Mouse (Mus musculus): ENCODE measurements around the gene Pin1. TPM values are rescaled to one million over a fixed set of nuclear protein-coding genes. Genes with fewer than 3 reads are reported as not detected.

Pin1 gene
- polyA plus RNA-seq, 1 experiment from 2014 or later, result 83.7 TPM

DNA sequence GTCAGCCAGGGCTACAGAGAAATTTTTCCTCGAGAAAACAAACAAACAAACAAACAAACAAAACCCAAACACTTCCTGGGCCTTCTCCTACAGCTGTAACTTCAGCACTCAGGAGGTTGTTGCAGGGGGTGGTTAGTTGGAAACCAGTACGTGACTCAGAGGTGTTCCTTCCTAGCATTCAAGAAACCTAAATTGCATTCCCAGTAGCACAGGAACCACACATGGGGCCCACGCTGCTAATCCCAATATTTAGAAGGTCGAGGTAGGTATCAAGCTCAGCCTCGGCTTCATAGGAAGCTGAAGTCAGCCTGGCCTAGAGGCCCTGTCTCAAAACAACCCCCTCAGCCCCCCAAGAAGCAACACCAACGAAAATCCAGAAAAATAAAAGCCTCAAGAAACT lies 10.4 kb upstream of the Pin1 start:
- Histone ChIP-seq H3K27me3 (ENCODE audit: insufficient read depth, poor library complexity, severe bottlenecking) (no peaks in the 10 kb centered on the region), H3K4me3 (peak overlapping the region; percentile 93), H3K9me3 (0 out of 2 replicates have a peak, but pooled peaks cover 3% of the 10 kb centered on the region), H3K4me1 (replicated peaks) (peaks cover 33% of the 10 kb centered on the region), H3K36me3 (peaks cover 36% of the 10 kb centered on the region), H3K27ac (peak overlapping the region; percentile 94)
- 31% methylated on average over 6 of the region's 6 CpGs for WGBS
- DNase-seq (ENCODE audit: low spot score), result no peak

DNA sequence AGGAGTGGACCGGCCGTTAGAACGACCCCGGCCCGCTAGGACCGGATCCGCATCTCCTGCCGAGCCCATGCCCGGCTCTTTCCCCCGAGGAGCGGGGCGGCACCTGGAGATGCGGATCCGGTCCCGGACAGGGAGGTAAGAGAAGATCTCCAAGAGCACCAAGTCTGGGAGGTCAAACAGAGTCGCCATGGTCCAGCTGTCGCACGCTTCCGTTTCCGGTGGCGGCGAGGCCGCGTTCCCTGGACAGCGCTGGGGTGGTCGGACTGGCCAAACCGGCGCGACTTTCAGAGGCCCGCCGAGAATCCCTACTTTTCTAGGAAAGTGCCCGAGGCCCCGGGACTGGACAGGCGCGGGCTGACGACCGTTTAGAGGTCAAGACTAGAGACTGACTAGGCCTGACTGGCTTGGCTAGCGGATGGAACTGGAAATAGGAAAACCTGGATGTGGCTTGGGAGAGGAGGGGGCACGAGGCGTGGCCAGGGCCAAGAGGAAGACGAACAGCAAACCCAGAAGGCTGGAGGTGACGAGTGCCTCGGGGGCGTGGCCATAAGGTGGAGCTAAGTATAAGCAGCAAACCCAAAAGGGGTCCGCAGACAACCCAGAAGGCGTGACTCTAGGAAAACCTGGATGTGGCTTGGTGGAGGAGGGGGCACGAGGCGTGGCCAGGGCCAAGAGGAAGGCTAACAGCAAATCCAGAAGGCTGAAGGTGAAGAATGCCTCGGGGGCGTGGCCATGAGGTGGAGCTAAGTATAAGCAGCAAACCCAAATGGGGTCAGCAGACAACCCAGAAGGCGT lies 9.6 kb upstream of the Pin1 start, which contains the start of gene Ubl5:
Gene Ubl5, plus strand, starts transcription at position 778 of the 795 bp plus-strand sequence.
- peak within 1 kb of the TSS; percentile 93 for H3K4me3 ChIP-seq
- under 1% methylated on average over 51 of the region's 51 CpGs for WGBS

DNA sequence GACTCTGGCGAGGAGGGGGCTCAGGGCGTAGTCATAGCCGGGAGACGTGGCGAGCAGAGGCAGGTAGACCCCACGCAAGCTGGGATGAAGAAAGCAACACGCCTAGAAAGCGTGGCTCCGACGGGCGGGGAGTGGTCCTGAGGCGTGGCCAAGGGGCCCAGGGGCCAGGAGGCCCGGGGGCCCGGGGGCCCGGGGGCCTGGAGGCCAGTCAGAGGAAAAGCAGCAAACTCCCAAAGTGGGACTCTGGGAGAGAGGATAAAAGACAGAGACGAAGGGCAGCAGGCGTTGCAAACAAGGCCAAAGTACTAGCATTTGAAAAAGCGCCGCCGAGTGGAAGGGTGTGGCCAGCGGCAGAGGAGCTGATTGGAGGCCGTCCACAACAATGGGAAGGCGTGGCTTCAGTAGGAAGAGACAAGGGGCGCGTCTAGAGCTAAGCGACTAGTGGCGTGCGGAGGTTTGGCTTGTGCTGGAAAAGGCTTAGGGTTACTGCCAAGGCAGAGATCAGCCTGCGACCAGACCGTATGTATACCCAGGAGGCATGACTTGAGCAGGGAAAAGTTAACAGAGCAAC lies 8.9 kb upstream of the Pin1 start:
- no peaks in the 10 kb centered on the region for H3K27me3 ChIP-seq (ENCODE audit: insufficient read depth, poor library complexity, severe bottlenecking)
- under 1% methylated on average over 30 of the region's 30 CpGs for WGBS
- peaks cover 38% of the 10 kb centered on the region for H3K36me3 ChIP-seq
- H3K4me3 ChIP-seq, result peak overlapping the region; percentile 93
- H3K9me3 ChIP-seq, result 0 out of 2 replicates have a peak, but pooled peaks cover 3% of the 10 kb centered on the region
- peaks cover 33% of the 10 kb centered on the region for H3K4me1 ChIP-seq (replicated peaks)
- H3K27ac ChIP-seq, result peak overlapping the region; percentile 94
- DNase-seq (ENCODE audit: low spot score), result peak; percentile 89

More for the DNA sequence above, 9.6 kb upstream of the Pin1 start, which contains the start of gene Ubl5:
- Histone ChIP-seq H3K27me3 (ENCODE audit: insufficient read depth, poor library complexity, severe bottlenecking) (no peaks in the 10 kb centered on the region), H3K27ac (peak within 1 kb of the TSS; percentile 94), H3K4me1 (replicated peaks) (peaks cover 33% of the 10 kb centered on the region), H3K9me3 (0 out of 2 replicates have a peak, but pooled peaks cover 3% of the 10 kb centered on the region), H3K36me3 (peaks cover 38% of the 10 kb centered on the region)
- peak; percentile 97 for DNase-seq (ENCODE audit: low spot score)

DNA sequence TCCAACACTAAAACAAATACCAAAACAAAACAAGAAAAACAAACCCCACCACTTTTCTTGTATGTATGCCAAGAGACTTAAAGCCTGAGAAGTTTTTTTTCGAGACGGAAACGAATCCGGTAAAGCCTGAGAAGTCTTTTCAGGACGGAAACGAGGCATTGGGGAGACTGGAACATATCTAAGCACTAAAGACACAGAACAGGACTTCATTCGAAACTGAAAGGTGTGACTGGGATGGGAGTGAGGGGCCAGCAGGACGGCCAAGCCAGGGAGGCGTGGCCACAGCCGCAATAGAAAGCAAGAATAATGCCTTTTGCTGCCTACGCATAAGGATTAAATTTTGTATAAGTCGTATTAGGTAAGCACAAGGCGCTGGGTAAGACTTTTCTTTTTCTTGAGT lies 8.1 kb upstream of the Pin1 start:
- Histone ChIP-seq H3K9me3 (0 out of 2 replicates have a peak, but pooled peaks cover 3% of the 10 kb centered on the region), H3K4me3 (peak overlapping the region; percentile 93), H3K36me3 (peaks cover 38% of the 10 kb centered on the region), H3K27ac (peak overlapping the region; percentile 94), H3K4me1 (replicated peaks) (peaks cover 33% of the 10 kb centered on the region), H3K27me3 (ENCODE audit: insufficient read depth, poor library complexity, severe bottlenecking) (no peaks in the 10 kb centered on the region)
- DNase-seq (ENCODE audit: low spot score), result no peak
- 15% methylated on average over 13 of the region's 13 CpGs for WGBS

DNA sequence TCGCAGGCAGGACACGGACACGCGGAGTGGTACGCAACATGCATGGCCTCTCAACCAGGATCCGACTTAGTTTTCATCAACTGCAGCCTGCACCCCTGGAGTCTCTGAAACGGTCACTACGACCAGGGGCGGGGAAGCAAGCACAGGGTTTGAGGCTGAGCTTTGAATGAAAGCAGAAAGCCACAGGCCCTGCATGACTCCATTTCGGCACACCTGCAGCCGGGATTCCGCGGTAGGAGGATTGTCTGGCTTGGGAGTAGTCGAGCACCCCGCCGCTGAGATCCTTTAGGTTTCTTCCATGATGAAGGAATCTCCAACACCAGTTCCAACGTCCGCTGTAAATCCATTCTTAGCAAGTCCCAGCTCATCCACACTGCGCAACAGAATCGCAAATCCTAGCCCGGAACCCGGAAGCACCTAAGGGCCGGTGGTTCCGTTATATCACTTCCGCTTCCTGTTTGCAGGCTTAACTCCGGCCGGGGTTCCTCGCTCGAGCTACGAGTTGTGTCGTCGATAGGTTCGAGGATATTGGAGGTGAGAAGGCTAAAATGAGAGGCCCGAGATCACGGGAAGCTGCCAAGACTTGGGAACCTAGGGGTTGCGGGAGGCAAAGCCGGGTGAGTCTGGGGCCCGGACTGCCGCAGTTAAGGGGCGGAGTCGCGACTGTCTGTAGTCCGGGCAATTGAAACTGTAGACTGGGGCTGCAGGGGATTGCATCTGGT lies 7.4 kb upstream of the Pin1 start, which contains the start of gene Fbxl12:
Gene Fbxl12, minus strand, starts transcription at position 408 of the 722 bp plus-strand sequence.
- Histone ChIP-seq H3K36me3 (peaks cover 36% of the 10 kb centered on the region), H3K27ac (peak within 1 kb of the TSS; percentile 94), H3K27me3 (ENCODE audit: insufficient read depth, poor library complexity, severe bottlenecking) (no peaks in the 10 kb centered on the region), H3K9me3 (0 out of 2 replicates have a peak, but pooled peaks cover 3% of the 10 kb centered on the region), H3K4me1 (replicated peaks) (peaks cover 33% of the 10 kb centered on the region), H3K4me3 (peak within 1 kb of the TSS; percentile 93)
- DNase-seq (ENCODE audit: low spot score), result peak; percentile 80
- under 1% methylated on average over 43 of the region's 43 CpGs for WGBS

DNA sequence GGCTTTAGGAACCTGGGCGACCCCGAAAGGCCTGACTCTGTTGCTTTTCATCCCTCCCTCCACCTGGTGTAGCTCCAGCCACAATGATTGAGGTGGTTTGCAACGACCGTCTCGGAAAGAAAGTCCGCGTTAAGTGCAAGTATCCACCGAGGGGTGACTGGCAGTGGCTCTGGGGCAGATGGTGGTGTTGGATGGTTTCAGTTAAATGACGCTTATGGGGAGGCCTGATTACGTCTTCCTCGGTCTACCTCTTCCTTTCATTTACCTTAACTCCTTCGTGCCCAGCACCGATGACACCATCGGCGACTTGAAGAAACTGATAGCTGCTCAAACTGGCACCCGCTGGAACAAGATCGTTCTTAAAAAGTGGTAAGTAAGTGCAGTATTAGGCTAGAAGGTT lies 6.8 kb upstream of the Pin1 start:
- H3K4me3 ChIP-seq, result peak overlapping the region; percentile 93
- 5% methylated on average over 17 of the region's 17 CpGs for WGBS
- no peak for DNase-seq (ENCODE audit: low spot score)
- 0 out of 2 replicates have a peak, but pooled peaks cover 3% of the 10 kb centered on the region for H3K9me3 ChIP-seq
- H3K27ac ChIP-seq, result peak overlapping the region; percentile 94
- H3K27me3 ChIP-seq (ENCODE audit: insufficient read depth, poor library complexity, severe bottlenecking), result no peaks in the 10 kb centered on the region
- H3K36me3 ChIP-seq, result peaks cover 34% of the 10 kb centered on the region
- H3K4me1 ChIP-seq (replicated peaks), result peaks cover 33% of the 10 kb centered on the region

DNA sequence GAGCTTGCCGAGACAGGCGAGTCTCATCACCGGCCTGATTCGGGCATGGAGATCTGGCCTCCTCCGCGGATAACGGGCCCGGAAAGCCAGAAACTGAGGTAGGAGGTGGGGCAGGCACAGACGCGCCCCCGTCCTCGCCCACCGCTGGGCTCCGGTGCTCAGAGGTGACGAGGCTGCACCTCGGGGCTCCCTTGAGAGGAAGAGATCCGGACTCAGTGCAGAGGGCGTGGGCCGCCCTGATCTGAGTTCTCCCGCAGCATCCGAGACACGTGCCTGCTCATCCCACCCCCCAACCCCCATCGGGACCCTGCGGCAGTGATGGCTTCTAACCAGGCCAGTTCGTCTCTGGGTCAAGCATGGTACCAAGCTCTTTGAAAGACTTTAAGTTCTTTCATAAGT lies 364 bp downstream of the Pin1 start:
- Histone ChIP-seq H3K9me3 (no peaks in the 10 kb centered on the region), H3K4me3 (peak overlapping the region; percentile 99), H3K4me1 (replicated peaks) (peaks cover 42% of the 10 kb centered on the region), H3K27ac (peak overlapping the region; percentile 91), H3K27me3 (ENCODE audit: insufficient read depth, poor library complexity, severe bottlenecking) (no peaks in the 10 kb centered on the region), H3K36me3 (peaks cover 62% of the 10 kb centered on the region)
- no peak for DNase-seq (ENCODE audit: low spot score)
- WGBS, result under 1% methylated on average over 25 of the region's 25 CpGs

DNA sequence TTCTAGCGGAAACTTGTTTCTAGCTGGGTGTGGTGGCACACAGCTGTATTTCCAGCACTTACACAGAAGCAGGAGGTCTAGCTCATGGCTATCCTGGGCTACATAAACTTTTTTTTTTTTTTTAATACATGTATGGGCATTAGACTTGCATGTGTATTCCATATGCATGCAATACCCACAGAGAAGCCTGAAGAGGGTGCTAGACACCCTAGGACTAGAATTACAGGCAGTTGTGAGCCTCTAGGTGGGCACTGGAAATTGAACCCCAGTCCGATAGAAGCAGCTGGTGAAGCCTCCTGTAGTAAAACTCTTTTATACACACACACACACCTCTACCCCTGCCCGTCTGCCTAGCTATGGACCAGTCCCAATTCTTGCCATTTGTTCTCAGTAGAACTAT lies 2.0 kb downstream of the Pin1 start:
- Histone ChIP-seq H3K9me3 (no peaks in the 10 kb centered on the region), H3K27me3 (ENCODE audit: insufficient read depth, poor library complexity, severe bottlenecking) (no peaks in the 10 kb centered on the region), H3K4me1 (replicated peaks) (peaks cover 42% of the 10 kb centered on the region), H3K4me3 (peak overlapping the region; percentile 99), H3K36me3 (peaks cover 62% of the 10 kb centered on the region), H3K27ac (no peak overlapping the region)
- no peak for DNase-seq (ENCODE audit: low spot score)
- WGBS, result 94% methylated on average over 3 of the region's 3 CpGs

DNA sequence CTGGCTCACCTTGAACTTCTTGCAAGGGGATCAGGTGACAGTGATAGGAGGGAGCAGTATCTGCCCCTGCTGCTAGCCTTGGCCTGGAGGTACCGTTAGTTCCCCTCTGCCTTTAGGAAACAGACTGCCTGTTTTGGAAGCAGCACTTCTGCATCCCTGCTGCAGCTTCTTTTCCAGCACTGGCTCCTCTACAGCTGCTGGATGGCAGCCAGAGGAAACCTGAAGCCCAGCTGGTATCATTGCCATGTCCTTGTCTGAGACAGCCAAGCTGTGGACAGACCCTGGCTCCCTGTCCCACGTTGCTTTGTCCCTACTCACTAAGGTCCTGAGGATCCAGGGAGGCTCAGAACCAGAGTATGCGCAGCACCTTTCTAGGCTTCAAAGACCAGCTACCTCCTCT lies 5.7 kb downstream of the Pin1 start:
- peaks cover 36% of the 10 kb centered on the region for H3K4me1 ChIP-seq (replicated peaks)
- H3K27me3 ChIP-seq (ENCODE audit: insufficient read depth, poor library complexity, severe bottlenecking), result no peaks in the 10 kb centered on the region
- H3K36me3 ChIP-seq, result peaks cover 94% of the 10 kb centered on the region
- no peak overlapping the region for H3K4me3 ChIP-seq
- DNase-seq (ENCODE audit: low spot score), result no peak
- H3K9me3 ChIP-seq, result no peaks in the 10 kb centered on the region
- no peak overlapping the region for H3K27ac ChIP-seq
- WGBS, result 98% methylated on average over 3 of the region's 3 CpGs

DNA sequence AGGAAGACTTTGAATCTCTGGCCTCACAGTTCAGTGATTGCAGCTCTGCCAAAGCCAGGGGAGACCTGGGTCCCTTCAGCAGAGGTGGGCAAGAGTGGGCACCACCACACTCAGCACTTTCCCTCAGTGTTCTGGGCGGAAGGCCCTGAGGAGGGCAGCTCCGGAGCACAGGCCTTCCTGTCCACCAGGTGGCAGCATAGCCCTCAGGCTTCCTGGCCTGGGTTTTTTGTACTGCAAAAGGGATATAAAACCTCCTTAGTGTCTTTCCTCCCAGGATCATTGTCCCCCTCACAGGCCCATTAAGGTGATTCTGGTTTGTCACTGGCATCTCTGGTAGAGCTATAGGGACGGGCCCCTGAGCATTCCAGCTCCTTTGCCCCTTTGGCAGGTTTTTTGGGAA lies 10.4 kb downstream of the Pin1 start:
- Histone ChIP-seq H3K27me3 (ENCODE audit: insufficient read depth, poor library complexity, severe bottlenecking) (no peaks in the 10 kb centered on the region), H3K4me3 (no peak overlapping the region), H3K27ac (peak overlapping the region; percentile 69), H3K4me1 (replicated peaks) (peaks cover 48% of the 10 kb centered on the region), H3K36me3 (peaks cover 81% of the 10 kb centered on the region), H3K9me3 (no peaks in the 10 kb centered on the region)
- peak; percentile 73 for DNase-seq (ENCODE audit: low spot score)
- 62% methylated on average over 3 of the region's 3 CpGs for WGBS

DNA sequence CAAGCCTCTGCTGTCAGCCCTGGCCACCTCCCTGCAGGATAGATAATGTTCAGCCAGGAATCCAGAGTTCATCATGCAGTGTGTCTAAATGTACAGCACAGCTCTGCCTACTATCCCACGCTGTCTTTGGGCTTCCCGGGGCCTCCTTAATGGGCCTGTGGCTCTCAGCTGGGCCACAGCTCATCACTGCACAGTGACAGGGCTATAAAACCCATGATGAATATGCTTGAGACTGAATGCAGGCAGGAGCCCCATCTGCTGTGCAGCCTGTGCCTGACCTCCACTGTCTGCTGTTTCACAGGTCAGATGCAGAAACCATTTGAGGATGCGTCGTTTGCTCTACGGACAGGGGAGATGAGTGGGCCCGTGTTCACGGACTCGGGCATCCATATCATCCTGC lies 11.0 kb downstream of the Pin1 start:
- peak; percentile 32 for DNase-seq (ENCODE audit: low spot score)
- peaks cover 76% of the 10 kb centered on the region for H3K36me3 ChIP-seq
- no peaks in the 10 kb centered on the region for H3K9me3 ChIP-seq
- peak overlapping the region; percentile 69 for H3K27ac ChIP-seq
- H3K4me3 ChIP-seq, result no peak overlapping the region
- no peaks in the 10 kb centered on the region for H3K27me3 ChIP-seq (ENCODE audit: insufficient read depth, poor library complexity, severe bottlenecking)
- peaks cover 48% of the 10 kb centered on the region for H3K4me1 ChIP-seq (replicated peaks)
- 83% methylated on average over 8 of the region's 8 CpGs for WGBS

DNA sequence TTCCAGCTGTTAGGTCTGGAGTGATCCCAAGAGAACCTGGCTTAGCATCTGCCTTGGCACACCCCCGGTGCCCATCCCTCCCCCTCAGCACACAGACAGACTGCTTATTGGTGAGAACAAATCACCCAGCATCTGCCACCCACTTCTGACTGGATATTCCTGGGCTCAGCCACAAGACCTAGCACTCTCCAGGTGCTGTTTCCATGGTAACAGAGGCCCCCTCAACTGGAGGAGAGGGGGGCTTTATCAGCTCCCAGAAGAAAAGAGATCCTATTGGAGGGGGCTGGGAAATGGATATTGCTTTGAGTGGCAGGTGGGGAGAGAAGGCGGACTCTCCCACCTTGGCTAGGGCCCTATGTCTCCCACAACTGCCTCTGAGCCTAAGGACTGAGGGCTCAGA lies 12.1 kb downstream of the Pin1 start:
- Histone ChIP-seq H3K27ac (peak overlapping the region; percentile 69), H3K36me3 (peaks cover 73% of the 10 kb centered on the region), H3K4me3 (no peak overlapping the region), H3K27me3 (ENCODE audit: insufficient read depth, poor library complexity, severe bottlenecking) (no peaks in the 10 kb centered on the region), H3K9me3 (no peaks in the 10 kb centered on the region), H3K4me1 (replicated peaks) (peaks cover 48% of the 10 kb centered on the region)
- 95% methylated on average over 2 of the region's 2 CpGs for WGBS
- DNase-seq (ENCODE audit: low spot score), result no peak
